Comparison of ENCODE assay signal across 9 mouse cellular contexts in the genomic region with DNA sequence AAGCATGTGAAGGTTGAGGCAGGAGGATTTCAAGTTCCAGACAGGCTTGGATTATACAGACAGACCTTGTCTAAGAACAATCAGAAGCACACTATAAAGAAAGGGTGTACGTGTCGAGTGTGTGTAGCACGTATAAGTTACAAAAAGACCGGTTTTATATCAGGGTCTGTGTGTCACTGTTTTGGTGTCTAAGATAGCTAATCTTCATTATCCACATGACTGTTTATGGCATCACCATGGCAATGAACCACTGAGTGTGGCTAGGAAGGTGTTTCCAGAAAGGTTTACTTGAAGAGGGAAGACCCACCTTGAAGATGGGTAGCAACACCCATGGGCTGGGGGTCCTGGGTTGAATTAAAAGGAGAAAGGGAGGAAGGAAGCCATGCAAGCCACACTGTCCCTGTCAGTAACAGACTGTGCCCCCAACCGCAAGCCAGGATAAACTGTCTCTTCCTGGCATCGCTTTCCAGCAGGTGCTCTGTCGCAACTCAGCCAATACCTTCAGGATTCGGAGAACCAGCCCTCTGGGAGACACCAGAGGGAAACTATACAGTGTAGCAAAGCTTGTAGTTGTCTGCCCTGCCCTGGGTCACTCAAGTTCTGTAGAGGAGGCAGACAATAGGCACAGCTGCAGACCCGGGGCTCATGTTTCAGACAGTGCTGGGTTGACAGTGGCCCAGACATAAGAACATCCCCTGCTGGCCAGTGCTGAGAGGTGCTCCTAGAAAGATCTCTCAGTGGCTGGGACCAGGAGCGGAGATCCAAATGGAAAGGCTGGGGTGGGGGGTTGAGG. TPM values are rescaled to one million over a fixed set of nuclear protein-coding genes. Genes with fewer than 3 reads are reported as not detected.
DNase-seq lines count a peak whose midpoint lies in the region; ATAC-seq and TF ChIP-seq lines count a peak whose summit lies in the region.
"Had no signal": no experiment of that assay in that cellular context is flagged by ENCODE, and none has a peak within 500 bp of the region (broad histone marks: within the 10 kb centered on the region; RNA-seq: fewer than 3 reads in every experiment).

No protein-coding gene starts in this region.

- TF ChIP-seq CTCF in left cerebral cortex, adult 2 months (IDR thresholded peaks at IDR 0.05): peak; percentile 11

- peak; percentile 42 for ATAC-seq in liver, embryonic 15.5 days (ENCODE audit: insufficient read depth)

- DNase-seq in left cerebral cortex, adult 2 months (ENCODE audit: extremely low spot score in 1 of 2, low spot score in 2 of 2): no peak
- no peak for DNase-seq in left cerebral cortex, postnatal 25 days (ENCODE audit: low spot score in 2 of 2)
- DNase-seq in ES-CJ7 (ENCODE audit: low read depth, low spot score): peak; percentile 68
- DNase-seq in c-Kit-positive CD71-positive TER-119-negative erythroid progenitor cells, embryonic 14.5 days (ENCODE audit: low read depth): peak; percentile 31
- no peak for DNase-seq in gastrocnemius, postnatal 10 days
- no peak for DNase-seq in adrenal gland, postnatal 36 days
- DNase-seq in B cell, adult 2 months: no peak
- DNase-seq: heart, adult 11 months had no signal

- H3K4me2 ChIP-seq in liver, embryonic 15.5 days: peak overlapping the region; percentile 41

- H3K27me3 ChIP-seq in liver, embryonic 15.5 days: no peaks in the 10 kb centered on the region

- H3K9ac ChIP-seq in liver, embryonic 15.5 days: 0 out of 2 replicates have a peak overlapping the region, but pooled peaks have one; percentile 9

- no peak overlapping the region for H3K4me3 ChIP-seq in left cerebral cortex, adult 2 months
- H3K4me3 ChIP-seq in liver, embryonic 15.5 days (replicated peaks): no peak overlapping the region

- H3K9me3 ChIP-seq in liver, embryonic 15.5 days (replicated peaks): no peaks in the 10 kb centered on the region

- no peak overlapping the region for H3K27ac ChIP-seq in left cerebral cortex, adult 2 months
- peak overlapping the region; percentile 56 for H3K27ac ChIP-seq in liver, embryonic 15.5 days (replicated peaks)

- no peaks in the 10 kb centered on the region for H3K36me3 ChIP-seq in liver, embryonic 15.5 days (replicated peaks)

- peaks cover 99% of the 10 kb centered on the region for H3K4me1 ChIP-seq in liver, embryonic 15.5 days (replicated peaks)

- intact Hi-C loops in left cerebral cortex, adult 2 months (cut with DNase I): no loop called here
- intact Hi-C loops in left cerebral cortex, postnatal 25 days (cut with DNase I): no loop called here

- WGBS in liver, embryonic 15.5 days (ENCODE audit: insufficient replicate concordance): 23% methylated on average over 10 of the region's 10 CpGs

RNA-seq across cellular contexts. Expression of gene Syne3, which starts 7.1 kb away (rescaled TPM):
- total RNA-seq in left cerebral cortex, adult 2 months (2021): 1 to 10 TPM; 1.7 to 1.9 TPM
- total RNA-seq in left cerebral cortex, postnatal 25 days (2021): 1 to 10 TPM in 1 of 2 experiments, under 1 TPM in 1; 0.98 to 1.3 TPM
- polyA plus RNA-seq in liver, embryonic 15.5 days (2015; fragmentation: Nextera tagmentation; extraction: Ambion mirVana): 2.9 and 3.0 TPM in 2 replicates
- 10 to 100 TPM in 1 of 2 experiments, 1 to 10 TPM in 1; 9.0 to 11.5 TPM for total RNA-seq in gastrocnemius, postnatal 10 days (2021)
- 10 to 100 TPM; 16.5 to 18.2 TPM for total RNA-seq in adrenal gland, postnatal 36 days (2021)

RNA-seq across cellular contexts. Expression of gene Glrx5, which starts 30.0 kb away (rescaled TPM):
- 10 to 100 TPM; 46.0 to 50.2 TPM for total RNA-seq in left cerebral cortex, adult 2 months (2021)
- 10 to 100 TPM; 50.8 to 53.6 TPM for total RNA-seq in left cerebral cortex, postnatal 25 days (2021)
- 496 and 514 TPM in 2 replicates for polyA plus RNA-seq in liver, embryonic 15.5 days (2015; fragmentation: Nextera tagmentation; extraction: Ambion mirVana)
- 10 to 100 TPM; 60.5 to 69.7 TPM for total RNA-seq in gastrocnemius, postnatal 10 days (2021)
- 100 to 1,000 TPM; 159 to 254 TPM for total RNA-seq in adrenal gland, postnatal 36 days (2021)

Comparison
In these comparisons a context has a peak if more than half of its experiments do, and no peak if none do; other contexts are left out.
1. DNase-seq: peak in ES-CJ7 (single experiment) and c-Kit-positive CD71-positive TER-119-negative erythroid progenitor cells, embryonic 14.5 days (single experiment); none in left cerebral cortex, adult 2 months (0 of 2), left cerebral cortex, postnatal 25 days (0 of 2), gastrocnemius, postnatal 10 days (single experiment), adrenal gland, postnatal 36 days (0 of 2) and B cell, adult 2 months (0 of 2).